Mouse (Mus musculus): ENCODE data around the gene Asb9. TPM values are rescaled to one million over a fixed set of nuclear protein-coding genes. Genes with fewer than 3 reads are reported as not detected.

Asb9 gene
- 0.18 TPM in 1 of 2 replicates, not detected in the other for polyA plus RNA-seq (2012; rRNA removed)

GRCm38 (mm10) chrX:164505709-164506498, at the start of gene Asb9:
Asb9 (plus strand) TSS chrX:164506327.

Other genes with a start within 250 kb of the Asb9 start
- gene Bmx, start 248.1 kb upstream of the Asb9 start, polyA plus RNA-seq (2012; rRNA removed), result 0.19 and 0.39 TPM in 2 replicates
- 3.0 and 4.1 TPM in 2 replicates for gene Pir, start 237.0 kb upstream of the Asb9 start, polyA plus RNA-seq (2012; rRNA removed)
- 3.6 and 6.4 TPM in 2 replicates for gene Vegfd, start 132.9 kb upstream of the Asb9 start, polyA plus RNA-seq (2012; rRNA removed)
- 3.5 and 4.0 TPM in 2 replicates for gene Piga, start 86.5 kb upstream of the Asb9 start, polyA plus RNA-seq (2012; rRNA removed)
- gene Asb11, start 69.3 kb upstream of the Asb9 start, polyA plus RNA-seq (2012; rRNA removed), result 0.18 and 0.32 TPM in 2 replicates